Mouse (Mus musculus) right cerebral cortex, postnatal 4 days (tissue): Measurements from ENCODE around the gene Cks1b.

Experiments
- DNase-seq: peaks from one replicate; pipeline ENCODE4 v3.0.0-alpha.2; 2022

Gene Cks1b

GRCm38 (mm10) chr3:89395419-89395805, 22.8 kb downstream of the Cks1b start:
- DNase-seq = no peak

- DNase-seq = peak; percentile 57
Observed at GRCm38 (mm10) chr3:89394894-89395256, 23.3 kb downstream of the Cks1b start.

GRCm38 (mm10) chr3:89394006-89394893, 23.9 kb downstream of the Cks1b start, which contains the start of gene Zbtb7b:
Gene Zbtb7b, minus strand, starts transcription at chr3:89394776.
- DNase-seq = peak; percentile 53

GRCm38 (mm10) chr3:89393605-89394004, 24.6 kb downstream of the Cks1b start:
- peak; percentile 84 for DNase-seq

GRCm38 (mm10) chr3:89392871-89393311, 25.3 kb downstream of the Cks1b start:
- DNase-seq = no peak

- no peak for DNase-seq
Observed at GRCm38 (mm10) chr3:89391663-89392511, 26.3 kb downstream of the Cks1b start.

- no peak for DNase-seq
Observed at GRCm38 (mm10) chr3:89390699-89391662, 27.2 kb downstream of the Cks1b start.

- no peak for DNase-seq
Observed at GRCm38 (mm10) chr3:89390111-89390515, 28.1 kb downstream of the Cks1b start.

GRCm38 (mm10) chr3:89388901-89389740, 29.1 kb downstream of the Cks1b start:
- no peak for DNase-seq

- peak; percentile 70 for DNase-seq
Observed at GRCm38 (mm10) chr3:89388134-89388881, 29.9 kb downstream of the Cks1b start.

- DNase-seq = no peak
Observed at GRCm38 (mm10) chr3:89387632-89388031, 30.6 kb downstream of the Cks1b start.

- DNase-seq = no peak
Observed at GRCm38 (mm10) chr3:89386438-89387420, 31.5 kb downstream of the Cks1b start.

GRCm38 (mm10) chr3:89385451-89385850, 32.7 kb downstream of the Cks1b start:
- DNase-seq = no peak

- no peak for DNase-seq
Observed at GRCm38 (mm10) chr3:89384331-89385076, 33.7 kb downstream of the Cks1b start.

GRCm38 (mm10) chr3:89383651-89384255, 34.4 kb downstream of the Cks1b start:
- no peak for DNase-seq

GRCm38 (mm10) chr3:89382950-89383349, 35.2 kb downstream of the Cks1b start:
- DNase-seq = no peak

GRCm38 (mm10) chr3:89382033-89382882, 35.9 kb downstream of the Cks1b start:
- DNase-seq = no peak
